Mouse (Mus musculus) liver, postnatal 0 days (tissue): ENCODE data around the gene Spi1.

ENCODE experiments used
- CTCF ChIP-seq: sonication (generic); IDR thresholded peaks from 2 replicates; pipeline ENCODE4 v1.5.1; 2016; ENCODE audit warnings: antibody characterized with exemption, low read depth
- EP300 ChIP-seq: IDR thresholded peaks from 2 replicates; pipeline ENCODE4 v1.6.1; 2016; ENCODE audit warnings: antibody characterized with exemption, low read depth, mild to moderate bottlenecking

DNA sequence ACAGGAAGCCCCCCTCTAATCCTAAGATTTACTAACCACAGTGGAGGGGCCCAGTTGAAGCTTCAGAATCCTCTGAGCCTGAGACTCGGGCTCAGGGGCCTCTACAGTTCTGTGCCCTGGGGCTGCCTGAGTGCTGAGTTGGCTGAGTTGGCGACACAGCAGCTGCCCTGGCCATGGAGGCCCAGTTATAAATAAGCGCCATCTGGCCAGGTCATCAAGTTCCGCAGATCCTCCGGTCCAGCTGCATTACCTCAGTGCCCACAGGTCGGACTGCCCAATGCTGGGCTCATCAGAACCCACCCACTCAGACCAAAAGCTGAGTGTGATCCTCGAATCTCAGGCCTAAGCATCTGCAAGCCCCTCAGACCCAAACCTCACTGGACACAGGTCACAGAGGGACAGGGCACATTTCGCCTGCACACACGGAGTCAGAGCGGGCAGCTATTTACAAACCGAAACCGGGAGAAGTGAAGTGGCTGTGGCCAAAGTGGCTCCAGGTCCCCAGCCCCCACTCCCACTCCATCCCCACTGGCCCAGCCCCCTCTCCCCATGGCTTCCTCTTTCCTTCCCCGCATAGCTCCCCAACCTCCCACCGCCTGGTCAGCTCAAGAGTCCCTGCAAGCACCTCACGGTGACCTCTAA lies 2.1 kb downstream of the Spi1 start:
- TF ChIP-seq CTCF (no peak), EP300 (no peak)
